Mouse (Mus musculus) liver (tissue): Measurements from ENCODE around the gene Kif14.
A peak's percentile ranks its signal among the peaks of the same experiment; 100 is the strongest.
"Not testable (repeated sequence)": the region's sequence is repeated elsewhere in the genome, so short reads cannot be mapped to it uniquely, and the experiment has no call there.

Experiments used
- DNase-seq: peaks from one replicate; pipeline ENCODE4 v3.0.0-alpha.2; 2020; ENCODE audit warnings: mixed read lengths

The Kif14 gene

DNA sequence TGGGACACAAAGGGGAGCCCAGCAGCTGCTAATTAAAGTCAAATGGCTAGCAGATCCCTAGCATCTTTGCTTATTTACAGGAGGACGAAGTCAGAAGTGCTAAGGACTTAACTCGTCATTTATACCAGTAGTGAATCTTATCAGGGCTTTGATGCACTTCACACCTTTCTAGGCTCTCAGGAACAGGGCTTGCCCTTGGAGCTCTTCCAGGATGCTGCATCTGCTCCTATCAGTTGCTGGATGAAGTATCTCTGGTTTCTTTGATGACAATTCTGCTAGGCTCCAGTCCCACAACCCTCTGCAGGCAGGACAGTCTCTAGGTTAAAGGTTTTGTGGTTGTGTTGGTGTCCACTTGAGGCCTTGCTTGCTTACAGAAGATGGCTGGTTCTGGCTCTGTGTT, 26.1 kb downstream of the Kif14 start:
- DNase-seq = no peak

DNA sequence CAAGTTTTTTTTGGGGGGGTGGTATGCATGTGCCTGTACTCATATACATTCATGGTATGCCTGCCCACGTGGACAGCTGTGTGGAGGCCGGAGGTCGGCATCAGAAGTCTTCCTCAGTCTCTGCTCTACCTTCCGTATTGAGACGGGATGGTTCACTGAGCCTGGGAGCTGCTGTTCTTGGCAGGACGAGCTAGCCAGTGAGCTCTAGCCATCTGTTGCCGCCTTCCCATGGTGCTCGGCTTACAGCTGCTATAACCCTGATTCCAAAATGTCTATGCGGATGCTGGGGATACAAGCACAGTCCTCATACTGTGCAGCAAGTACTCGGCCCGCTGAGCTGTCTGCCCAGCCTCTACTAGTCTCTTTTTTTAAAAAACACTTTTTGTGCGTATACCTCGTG, 33.2 kb downstream of the Kif14 start:
- no peak for DNase-seq

DNA sequence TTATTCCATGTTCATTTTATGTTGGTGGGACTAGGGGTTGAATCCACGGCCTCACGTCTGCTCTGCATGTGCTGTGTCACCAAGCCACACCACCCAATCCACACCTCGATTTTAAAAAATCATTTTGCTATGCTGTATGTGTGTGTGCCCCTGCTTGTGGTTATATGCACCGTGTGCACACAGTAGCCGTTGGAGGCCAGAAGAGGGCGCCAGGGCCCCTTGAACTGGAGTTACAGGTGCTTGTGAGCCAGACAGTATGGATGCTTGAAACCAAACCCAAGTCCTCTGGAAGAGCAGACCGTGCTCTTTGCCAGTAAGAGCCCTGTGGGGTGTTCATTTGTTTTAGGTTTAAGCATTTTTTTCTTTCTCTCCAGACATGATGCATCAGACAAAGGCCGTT, 36.8 kb downstream of the Kif14 start:
- no peak for DNase-seq

DNA sequence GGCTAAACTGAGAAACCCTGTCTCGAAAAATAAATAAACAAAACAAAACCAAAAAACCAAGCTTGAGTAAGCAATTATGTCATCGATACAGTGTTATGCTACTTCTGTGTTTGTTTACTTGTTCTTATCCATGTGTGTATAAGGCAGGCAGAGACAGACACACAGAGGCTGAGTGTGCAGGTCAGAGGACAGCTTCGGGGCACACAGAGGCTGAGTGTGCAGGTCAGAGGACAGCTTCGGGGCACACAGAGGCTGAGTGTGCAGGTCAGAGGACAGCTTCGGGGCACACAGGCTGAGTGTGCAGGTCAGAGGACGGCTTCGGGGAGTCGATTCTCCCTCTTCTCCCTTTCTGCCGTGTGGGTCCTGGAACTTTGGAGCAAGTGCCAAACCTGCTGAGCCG, 40.1 kb downstream of the Kif14 start:
- not testable (repeated sequence) for DNase-seq

DNA sequence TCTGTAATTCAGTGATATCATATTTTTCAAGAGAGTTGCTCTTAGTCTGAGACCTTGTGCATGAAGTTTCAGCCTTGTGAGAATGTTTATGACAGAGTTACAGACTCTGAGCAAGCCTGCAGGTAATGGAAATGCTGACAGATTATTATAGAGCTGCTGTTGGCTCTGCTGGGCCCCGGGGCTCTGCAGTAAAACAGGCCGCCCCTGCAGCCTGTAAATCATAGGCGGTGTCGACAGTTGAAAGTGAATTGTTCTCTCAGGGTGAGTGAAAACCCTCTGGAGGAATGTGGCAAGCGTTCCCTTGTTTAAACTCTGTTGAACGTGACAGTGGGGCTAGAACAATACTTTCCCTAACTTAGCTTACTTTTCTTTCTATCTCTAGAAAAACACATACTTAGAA, 46.2 kb downstream of the Kif14 start:
- no peak for DNase-seq

DNA sequence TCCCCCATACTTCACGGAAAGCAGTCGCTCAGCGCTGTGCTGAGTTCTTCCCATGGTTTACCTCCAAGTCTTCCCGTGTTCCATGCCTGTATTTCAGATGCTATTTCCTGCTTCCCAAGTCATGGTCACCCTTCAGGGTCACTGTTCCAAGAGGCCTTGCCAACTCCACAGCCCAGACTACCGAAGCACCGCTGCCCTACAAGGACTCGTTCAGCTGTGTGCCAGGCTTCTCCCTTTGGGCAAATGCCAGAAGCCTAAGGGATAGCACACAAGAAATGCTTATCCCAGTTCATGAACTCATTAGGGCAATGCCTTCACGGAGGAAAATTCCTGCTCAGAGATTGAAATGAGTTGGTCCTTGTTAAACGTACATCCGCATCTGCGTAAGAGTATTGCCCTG, 47.0 kb downstream of the Kif14 start:
- DNase-seq = no peak

DNA sequence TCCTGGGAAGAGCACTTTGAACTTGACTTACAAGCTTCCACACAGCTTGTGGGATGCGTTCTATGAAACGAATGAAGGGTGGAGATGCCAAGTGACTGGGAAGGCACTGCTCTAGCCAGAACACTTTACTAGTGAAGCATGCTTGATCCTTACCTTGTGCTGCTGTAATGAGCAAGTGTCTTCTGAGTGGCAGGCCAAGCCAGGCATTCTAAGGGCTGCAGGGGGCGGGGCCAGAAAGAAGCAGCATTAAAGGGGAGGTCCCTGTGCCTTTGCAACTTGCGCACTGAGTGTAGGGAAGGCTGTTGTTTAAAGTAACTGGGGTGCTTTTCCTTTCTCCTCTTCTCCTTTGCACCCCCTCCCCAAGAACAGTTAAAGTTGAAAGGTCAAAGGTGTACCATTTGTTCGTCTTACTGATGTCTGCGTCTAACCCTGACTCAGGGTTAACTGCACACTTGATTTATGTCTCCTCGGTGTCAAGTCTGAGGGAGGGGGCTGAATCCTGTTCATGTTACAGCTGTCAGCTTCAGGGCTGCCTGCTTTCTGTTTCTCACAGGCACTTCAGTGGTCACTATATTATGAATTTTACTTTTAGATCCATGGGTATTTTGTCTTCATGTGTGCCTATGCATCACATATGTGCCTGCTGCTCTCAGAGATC, 52.7 kb downstream of the Kif14 start:
- no peak for DNase-seq

DNA sequence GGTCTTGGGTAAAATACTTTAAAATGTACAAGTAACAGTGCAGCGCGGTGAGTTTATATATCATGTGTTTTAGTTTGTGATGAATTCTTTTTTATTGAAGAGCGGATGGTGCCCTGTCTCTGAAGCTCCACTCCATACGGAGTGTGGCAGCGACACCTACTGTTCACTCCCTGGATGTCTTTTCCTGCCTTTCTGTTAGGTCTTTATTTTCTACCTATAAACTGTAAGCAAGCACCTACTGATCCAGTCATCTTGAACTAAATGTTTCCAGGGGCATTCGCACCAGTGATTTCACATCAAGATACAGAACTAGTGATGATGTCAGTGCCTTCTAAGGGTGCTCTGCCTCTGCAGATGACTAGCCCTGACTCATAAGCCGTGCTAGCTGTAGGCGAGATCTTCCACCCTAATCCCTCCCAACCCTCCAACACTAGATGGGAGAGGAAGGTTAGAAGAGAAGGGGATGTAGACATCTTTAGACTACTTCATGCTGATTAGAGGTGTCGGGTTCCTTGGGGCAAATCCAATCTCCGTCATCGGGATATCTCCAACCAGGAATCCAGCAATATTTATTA, 55.3 kb downstream of the Kif14 start:
- DNase-seq = peak; percentile 25

DNA sequence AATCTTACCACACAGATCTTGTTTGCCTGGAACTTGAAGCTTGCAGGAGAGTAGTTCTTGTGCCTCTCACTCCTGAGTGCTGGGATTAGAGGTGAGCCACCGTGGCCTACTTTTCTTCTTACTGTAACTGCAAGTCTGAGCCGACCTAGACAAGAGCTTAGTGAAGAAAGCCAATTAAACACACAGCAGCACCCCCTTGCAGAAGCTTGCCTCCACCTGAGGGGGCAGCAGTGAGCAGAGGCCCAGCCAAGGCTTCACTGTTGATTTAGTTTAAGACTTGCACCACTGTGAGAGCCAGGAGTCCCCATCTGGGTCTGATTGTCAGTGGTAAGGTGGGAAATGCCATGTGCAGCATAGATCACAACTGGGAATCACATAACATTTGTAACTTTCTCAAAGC, 58.8 kb downstream of the Kif14 start:
- peak; percentile 76 for DNase-seq

DNA sequence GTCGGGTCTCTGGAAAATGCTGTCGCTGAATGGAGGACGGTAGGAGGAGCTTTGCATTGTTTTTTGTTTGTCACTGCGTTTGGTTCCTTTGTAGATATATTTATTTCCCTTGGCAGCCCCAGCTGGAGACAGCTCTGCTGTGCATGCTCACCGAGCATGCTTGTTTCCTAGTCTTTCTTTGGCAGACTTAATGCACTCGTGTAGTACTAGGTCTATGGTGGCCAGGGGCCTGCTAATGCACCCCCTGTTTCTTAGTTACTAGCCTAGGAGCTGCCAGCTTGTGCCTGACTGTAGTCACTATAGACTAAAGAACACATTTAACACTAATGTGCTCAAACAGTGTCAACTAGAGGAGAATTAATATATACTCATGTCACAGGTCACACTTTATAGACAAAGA, 59.7 kb downstream of the Kif14 start:
- DNase-seq = no peak

DNA sequence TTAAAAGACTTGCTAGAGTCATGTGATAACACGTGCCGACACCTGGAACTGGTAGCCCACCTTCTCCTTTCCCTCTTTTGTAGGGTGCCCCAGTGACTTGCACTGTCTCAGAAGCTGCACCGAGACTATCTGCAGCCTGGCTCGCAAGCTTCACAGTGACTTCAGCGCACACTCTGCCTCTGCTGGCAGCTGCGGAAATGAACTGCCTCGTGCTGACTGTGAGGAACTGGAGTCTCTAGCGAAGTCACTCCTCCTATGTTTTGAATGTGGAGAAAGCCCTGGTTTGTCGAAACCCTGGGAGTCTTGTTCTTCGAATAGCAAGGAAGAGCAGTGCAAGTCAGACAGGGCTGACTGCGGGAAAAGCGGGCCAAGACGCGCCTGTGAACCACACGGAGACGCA, 61.0 kb downstream of the Kif14 start:
- no peak for DNase-seq

DNA sequence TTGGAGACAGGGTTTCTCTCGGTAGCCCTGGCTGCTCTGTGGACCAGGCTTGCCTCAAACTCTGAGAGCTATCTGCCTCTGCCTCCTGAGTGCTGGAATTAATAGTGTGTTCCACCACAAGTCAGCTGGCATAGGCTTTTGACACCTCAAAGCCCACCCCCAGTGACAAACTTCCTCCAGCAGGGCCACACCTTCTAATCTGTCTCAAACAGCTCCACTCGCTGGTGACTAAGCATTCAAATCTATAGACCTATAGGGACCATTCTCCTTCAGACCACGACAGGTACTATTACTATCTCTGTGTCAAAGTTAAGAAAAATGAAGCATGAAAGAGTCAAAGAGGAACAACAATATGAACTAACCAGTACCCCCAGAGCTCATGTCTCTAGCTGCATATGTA, 66.4 kb downstream of the Kif14 start:
- DNase-seq = peak; percentile 76

DNA sequence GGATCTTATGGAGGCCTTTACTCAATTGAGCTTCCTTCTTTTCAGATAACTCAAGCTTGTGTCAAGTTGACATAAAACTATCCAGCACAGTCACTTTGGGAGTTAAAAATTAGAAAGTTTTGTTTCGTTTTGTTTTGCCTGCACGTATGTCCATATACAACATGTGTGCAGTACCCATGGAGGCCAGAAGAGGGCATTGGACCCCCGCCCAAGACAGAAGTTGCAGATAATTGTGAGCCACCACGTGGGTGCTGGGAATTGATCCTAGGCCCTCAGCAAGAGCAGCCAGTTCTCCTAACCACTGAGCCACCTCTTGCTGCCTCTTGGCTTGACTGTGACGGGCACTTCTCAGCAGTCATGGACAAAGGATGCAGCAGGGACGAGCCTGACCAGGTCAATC, 70.8 kb downstream of the Kif14 start:
- DNase-seq = no peak

DNA sequence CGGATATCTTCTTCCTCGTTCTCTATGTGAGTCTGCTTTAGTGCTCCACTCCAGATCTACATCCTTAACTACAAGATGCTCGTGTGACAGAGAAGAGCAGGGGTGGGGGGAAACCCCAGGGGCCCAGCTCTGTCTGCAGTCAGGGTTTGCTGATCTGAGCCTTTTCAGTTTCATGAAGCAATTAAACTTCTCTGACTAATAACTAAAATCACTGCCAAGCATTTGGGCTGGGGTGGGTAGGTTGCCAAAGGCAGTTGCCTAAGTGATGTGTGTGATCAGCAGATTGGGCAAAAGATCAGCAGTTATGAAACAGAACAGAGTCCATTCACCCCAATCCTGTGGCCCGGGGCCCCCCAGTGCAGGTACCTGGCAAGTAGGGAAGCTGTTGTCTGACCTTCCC, 72.1 kb downstream of the Kif14 start:
- DNase-seq = no peak

DNA sequence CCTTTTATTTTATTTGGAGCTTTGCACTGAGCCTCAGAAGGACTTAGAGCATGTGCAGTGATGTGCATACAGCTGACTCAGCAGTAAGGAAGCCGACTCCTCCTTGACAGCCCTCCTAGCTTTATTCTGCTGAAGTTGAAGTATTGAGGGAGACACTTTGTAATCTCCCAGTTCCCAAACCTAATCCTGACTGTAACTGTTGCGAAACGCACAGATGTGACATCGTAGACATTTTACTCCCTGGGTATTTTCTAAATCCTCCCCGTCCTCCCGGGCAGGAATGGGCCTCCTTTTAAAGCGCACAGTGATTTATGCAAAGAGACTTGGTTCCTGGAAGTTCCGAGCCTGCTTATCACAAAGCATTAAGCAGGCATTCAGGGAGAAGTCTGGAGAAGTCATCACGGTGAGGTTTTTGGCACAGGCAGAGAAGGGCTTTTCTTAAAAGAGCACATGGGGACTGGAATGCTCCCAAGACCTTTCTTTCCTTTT, 74.3 kb downstream of the Kif14 start:
- DNase-seq = no peak

DNA sequence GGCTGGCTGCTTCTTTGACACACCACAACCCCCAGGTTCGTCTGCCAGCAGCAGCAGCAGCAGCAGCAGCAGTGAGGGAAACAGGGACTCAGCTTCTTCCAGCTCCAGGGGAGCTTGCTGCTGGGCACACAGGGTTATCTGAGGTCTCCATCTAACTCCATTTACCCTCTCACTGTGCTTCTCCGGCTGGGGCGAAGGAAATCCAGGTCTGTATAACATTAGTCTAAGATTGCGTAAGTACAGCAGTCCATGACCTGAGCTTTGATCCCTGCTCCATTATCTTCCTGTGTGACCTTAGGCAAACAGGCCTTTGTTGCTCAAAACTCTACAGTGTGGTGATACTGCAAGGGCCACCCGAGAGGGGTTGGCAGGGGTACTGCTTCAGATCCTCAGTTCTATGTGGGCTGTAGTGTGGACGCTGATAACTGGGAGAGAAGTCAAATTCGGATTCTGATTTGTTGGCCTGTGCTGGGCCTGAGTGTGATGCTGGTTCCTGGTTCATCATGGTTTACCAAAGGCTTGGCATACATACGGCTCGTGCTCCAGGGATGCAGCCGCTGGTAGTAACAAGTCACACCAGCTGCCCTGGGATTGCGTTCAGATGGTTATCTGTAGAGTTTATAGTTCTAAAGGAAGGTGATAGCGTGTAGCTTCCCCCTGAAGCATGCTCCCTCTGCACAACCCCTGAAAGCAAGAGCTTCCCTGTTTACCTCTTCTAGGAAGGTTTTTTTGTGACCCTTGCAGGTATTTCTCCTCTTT, 75.7 kb downstream of the Kif14 start:
- peak; percentile 30 for DNase-seq

DNA sequence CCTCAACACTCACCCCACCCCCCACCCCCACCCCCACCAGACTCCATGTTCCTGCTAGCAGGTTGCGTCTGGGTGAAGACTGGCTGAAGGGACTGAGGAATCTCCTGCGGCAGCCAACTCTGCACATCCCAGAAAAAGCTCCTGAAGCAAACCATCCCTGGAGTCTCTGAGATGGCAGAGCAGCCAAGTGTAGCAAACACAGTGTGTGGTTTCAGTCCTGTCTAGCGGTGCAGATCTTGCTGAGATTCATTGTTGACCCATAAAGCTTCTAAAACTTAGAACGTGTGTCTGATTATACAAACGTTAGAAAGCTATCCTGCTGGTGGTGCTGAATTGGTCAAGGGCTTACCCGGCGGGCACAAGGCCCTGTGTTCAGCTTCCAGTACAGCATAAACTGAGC, 77.8 kb downstream of the Kif14 start:
- no peak for DNase-seq

DNA sequence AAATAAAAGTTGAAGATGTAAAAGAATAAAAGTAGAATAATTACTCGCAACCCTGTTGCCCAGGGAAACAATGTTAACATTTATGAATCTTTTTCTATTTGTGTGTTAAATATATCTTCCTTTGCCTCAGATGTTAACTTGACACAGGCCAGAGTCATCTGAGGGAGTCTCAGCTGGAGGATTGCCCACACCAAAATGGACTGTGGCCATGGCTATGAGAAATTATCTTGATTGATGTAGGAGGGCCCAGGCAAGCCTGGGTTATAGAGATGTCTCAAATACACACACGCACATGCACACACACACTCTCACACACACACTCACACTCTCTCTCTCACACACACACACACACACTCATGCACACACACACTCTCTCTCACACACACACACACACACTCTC, 80.9 kb downstream of the Kif14 start:
- no peak for DNase-seq

DNA sequence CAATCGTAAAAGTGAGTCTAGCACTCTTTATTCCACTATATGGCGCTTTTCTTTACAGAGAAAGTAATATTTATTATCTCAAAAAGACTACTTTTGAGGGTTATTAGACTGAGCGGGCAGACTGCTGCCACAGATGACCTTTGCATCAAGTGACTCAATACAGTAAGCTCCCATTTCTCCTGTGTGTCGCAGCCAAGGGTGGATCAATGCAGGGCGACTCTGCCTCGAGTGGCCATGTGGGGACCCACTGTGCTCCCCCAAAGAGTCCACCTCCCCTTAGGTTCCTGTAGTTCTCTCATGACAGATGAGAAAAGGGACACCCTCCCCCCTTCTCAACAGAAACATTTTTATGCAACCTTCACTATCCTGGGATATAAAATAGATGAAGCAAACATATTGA, 84.1 kb downstream of the Kif14 start:
- no peak for DNase-seq

DNA sequence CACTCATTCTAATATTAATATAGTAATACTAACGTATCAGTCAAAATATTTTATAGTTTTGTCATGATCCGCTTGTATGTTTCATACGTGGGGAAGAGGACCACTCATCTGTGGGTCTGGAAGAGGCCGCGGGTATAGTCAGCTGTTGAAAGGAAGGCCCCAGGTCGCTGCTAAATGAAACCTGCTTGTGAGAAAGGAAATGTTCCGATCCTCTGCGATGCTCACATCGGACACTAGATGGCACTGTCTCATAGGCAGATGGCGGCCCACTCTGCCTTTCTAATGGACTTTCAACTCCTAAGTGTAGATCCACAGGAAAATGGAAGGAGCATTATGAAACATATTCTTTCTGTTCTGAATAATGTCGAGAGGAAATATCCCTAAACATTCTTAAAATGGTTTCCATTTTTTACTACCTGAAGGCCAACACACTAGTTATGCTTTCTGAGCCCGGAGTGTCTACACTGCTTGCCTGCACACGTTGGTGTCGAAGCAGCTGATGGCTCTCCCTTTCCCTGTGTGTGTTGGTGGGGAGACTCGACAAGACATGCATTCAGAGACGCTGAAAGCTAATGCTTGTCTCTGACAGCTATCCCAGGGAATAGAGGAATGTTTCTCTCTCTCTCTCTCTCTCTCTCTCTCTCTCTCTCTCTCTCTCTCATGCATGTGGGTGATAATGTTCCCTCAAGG, 84.9 kb downstream of the Kif14 start:
- DNase-seq = peak; percentile 73

DNA sequence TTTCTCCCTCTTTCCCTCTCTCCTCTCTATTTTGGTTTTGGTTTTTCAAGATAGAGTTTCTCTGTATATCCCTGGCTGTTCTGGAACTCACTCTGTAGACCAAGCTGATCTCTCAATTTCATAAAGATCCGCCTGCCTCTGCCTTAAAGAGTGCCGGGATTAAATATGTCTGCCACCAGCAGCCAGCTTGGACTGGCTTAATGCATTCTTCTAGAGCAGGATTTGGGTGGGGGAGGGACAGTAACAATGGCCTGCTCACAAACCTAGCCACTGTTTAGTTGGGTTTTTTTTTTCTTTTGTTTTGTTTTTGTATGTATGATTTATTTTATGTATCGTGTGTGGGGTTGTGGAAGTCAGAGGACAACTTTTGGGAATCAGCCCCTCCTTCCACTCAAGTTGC, 88.5 kb downstream of the Kif14 start:
- no peak for DNase-seq

DNA sequence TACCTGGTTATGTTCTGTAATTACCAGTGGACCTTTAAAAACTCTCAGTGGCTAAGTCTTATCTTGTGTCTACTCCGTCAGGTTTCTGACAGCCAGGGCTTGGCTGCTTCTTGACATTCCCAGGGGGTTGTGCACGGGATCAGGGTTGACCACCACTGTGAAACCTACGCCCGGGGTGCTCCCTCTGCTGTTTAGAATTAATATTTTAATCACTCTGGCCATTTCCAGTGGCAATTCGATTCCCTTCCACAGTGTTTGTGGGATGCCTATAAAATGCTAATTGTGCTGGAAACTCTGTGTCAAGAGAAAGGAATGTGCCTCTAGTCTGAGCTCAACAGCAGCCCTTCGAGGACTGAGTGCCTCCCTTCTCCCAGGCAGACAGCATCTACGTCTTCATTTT, 89.7 kb downstream of the Kif14 start:
- no peak for DNase-seq

DNA sequence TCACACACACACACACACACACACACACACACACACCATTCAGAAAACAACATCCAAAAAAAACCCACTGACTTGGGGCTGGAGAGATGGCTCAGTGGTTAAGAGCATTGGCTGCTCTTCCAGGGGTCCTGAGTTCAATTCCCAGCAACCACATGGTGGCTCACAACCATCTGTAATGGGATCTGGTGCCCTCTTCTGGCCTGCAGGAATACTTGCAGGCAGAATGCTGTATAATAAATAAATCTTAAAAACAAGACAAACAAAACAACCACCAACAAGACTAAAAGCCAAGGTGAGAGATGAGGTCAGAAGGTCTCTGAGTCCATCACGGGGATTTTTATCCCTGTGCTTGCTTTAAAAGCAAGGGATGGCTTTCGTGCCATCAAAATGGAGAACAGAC, 90.5 kb downstream of the Kif14 start:
- not testable (repeated sequence) for DNase-seq

DNA sequence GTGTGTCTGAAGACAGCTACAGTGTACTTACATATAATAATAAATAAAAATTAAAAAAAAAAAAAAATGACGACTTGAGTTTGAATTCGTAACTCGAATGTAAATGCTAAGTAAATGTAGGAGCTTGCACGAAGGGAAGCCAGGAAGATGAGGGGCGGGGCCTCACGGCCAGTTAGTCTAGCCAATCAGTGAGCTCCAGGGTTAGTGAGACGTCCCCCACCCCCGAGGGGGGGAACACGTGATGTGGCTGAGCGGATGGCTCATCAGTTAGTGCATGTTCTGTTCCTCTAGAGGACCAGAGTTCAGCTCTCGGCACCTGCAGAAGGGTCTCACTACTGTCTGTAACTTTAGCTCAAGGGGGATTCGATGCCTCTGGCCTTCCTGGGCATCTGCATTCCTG, 91.3 kb downstream of the Kif14 start:
- DNase-seq = no peak
